Mouse (Mus musculus): ENCODE data around the gene Hyou1.
"Not testable (repeated sequence)": the region's sequence is repeated elsewhere in the genome, so short reads cannot be mapped to it uniquely, and the experiment has no call there.

Gene Hyou1

DNA sequence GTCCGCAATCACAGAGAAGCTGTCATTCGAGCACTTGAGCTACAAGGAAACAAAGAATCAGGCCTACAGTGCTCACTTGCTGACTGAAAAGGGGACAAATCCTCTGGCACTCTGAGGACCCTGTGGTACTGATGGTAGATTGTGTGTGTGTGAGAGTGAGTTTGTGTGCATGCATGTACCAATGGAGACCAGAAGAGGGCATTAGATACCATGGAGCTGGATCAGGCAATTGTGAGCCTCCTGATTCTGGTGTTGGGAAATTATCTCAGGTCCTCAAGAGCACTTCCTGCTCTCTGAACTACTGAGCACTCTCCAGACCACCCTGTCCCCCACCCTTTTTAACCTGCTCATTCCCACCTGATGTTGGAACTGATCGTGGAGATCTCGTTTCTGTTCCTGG, 30.7 kb upstream of the Hyou1 start:
- DNase-seq (ENCODE audit: inconsistent age in 2 of 2, low spot score in 1 of 2) = no peak

DNA sequence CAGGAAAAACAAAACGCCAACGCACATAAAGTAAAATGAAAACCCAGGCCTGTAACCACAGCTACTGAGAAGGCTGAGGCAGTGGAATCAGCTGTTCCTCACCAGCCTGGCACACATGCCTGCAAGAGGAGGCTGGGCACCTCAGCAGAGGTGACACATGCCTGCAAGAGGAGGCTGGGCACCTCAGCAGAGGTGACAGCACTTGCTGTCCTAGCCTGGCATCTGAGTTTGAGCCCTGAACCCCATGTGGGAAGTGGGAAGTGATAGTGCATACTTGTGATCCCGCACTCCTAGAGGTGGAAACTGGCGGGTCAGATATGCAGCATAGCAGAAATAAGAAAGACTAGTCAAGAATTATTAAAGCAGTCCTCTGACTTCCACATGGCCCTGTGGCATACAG, 27.9 kb upstream of the Hyou1 start:
- DNase-seq (ENCODE audit: inconsistent age in 2 of 2, low spot score in 1 of 2) = no peak

DNA sequence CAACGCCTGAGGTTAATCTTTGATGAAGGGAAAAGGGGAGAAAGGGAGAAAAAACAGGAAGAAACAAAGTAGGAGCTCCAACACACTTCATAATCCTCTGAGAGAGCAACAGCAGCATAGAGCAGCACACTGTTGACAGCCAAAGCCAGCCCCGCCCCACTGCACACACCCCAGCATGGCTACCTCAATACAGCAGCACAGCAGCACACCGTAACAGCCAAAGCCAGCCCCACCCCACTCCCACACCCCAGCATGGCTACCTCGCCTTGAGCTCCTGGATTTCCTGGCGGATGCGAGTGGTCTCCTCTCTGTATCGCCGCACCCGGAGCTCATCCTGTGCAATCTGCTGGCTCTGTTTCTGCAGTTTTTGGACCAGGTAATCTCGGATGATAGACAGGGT, 27.0 kb upstream of the Hyou1 start:
- no peak for DNase-seq (ENCODE audit: inconsistent age in 2 of 2, low spot score in 1 of 2)

DNA sequence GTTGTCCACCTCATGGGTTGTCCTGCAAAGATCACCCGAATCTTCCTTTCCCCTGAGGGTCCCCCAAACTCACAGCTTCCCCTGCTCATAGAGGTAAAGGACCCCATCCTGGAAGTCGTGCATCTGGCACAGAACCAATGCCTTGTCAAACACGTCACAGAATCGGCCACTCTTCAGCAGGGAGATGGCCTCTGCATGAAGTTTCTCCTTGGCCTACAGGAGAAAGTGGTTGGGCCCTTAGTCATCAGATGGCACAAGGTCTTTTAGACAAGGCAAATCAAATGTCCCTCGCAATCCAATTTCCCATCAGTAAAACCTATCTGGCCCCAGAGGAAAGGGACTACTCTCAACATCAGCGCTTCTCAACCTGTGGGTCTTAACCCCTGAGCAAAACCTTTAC, 26.1 kb upstream of the Hyou1 start:
- DNase-seq (ENCODE audit: inconsistent age in 2 of 2, low spot score in 1 of 2) = peak; percentile 61 to 86

- DNase-seq (ENCODE audit: inconsistent age in 2 of 2, low spot score in 1 of 2) = peak in 1 of 2 experiments; percentile 74
These were observed 22.1 kb upstream of the Hyou1 start for GRCm38 (mm10) chr9:44357207-44357606.

DNA sequence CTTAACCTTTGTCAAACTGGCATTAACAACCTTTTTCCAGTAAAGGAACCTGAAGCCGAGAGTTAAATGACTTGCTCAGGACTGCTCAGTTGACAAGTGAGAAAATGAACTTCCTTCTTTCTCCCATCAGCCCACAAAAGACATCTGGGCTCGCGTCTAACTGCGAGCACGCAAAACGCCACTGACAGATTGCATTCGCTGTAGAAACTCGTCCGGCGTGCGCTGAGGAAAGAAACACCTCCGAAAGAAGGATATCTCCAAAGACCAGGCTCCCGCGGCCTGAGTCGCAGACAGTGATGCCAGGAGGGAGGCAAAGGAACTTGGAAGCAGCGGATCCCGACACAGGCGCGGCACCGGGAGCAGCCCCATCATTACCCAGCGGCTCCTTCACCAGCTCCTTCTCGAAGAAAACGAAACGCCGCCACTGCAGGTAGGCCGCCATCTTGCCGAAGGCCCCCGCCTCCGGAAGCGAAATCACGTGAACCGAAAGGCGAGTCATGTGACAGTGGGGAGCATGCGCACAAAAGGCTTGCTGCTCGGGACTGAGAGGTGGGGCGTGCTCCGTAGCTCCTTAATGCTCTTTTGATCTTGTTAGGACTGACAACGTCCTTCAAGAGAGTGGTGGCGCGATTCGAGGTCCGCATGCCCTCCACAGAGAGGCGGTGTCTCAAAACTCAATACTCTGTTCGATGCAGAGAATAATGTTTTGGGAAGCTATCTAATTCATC, 17.9 kb upstream of the Hyou1 start, which contains the start of gene Vps11:
Gene Vps11, minus strand, starts transcription at position 481 of the 728 bp plus-strand sequence.
- DNase-seq (ENCODE audit: inconsistent age in 2 of 2, low spot score in 1 of 2) = peak; percentile 96 to 98

DNA sequence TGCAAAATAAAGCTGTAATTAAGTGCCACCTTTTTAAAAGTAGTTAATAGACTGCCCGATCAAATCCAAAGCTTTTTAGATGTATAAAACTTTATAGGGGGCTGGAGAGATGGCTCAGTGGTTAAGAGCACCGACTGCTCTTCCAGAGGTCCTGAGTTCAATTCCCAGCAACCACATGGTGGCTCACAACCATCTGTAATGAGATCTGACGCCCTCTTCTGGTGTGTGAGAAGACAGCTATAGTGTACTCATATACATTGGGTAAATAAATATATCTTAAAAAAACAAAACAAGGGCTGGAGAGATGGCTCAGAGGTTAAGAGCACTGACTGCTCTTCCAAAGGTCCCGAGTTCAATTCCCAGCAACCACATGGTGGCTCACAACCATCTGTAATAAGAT, 17.4 kb upstream of the Hyou1 start:
- not testable (repeated sequence) for DNase-seq (ENCODE audit: inconsistent age in 2 of 2, low spot score in 1 of 2)

DNA sequence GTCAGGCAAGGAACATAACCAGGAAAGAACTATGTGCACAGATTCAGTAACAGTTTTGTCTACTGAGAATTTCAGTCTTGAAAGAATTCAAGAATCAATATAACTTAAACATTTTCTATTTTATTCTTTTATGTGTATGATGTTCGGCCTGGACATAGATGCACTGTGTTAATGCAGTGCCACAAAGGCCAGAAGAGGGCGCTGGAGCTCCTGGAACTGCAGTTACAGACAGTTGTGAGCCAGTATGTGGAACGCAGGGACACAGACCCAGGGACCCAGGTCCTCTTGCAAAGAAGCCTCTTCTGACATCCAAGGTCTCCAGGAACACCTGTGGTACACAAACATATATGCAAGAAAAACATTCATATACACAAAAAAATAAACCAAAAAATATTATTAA, 14.8 kb upstream of the Hyou1 start:
- DNase-seq (ENCODE audit: inconsistent age in 2 of 2, low spot score in 1 of 2) = peak in 1 of 2 experiments; percentile 63

DNA sequence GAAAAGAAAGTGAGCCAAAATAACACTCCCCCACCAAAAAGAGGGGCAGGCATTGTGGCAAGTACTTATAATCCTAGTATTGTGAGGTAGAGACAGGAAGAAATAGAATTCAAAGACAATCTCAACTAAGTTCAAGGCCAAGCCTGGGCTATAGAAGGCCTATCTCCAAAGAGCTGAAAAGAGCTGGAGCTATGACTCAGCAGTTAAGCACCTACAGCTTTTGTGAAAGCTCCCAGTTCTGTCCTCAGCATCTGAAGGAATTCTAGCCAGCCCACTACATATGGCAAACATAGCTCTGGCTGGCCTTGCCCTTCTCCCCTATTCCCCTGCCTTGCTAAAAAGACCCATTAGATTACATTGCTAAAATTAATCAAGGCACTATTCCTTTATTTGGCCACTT, 5.9 kb upstream of the Hyou1 start:
- DNase-seq (ENCODE audit: inconsistent age in 2 of 2, low spot score in 1 of 2) = peak in 1 of 2 experiments; percentile 68

DNA sequence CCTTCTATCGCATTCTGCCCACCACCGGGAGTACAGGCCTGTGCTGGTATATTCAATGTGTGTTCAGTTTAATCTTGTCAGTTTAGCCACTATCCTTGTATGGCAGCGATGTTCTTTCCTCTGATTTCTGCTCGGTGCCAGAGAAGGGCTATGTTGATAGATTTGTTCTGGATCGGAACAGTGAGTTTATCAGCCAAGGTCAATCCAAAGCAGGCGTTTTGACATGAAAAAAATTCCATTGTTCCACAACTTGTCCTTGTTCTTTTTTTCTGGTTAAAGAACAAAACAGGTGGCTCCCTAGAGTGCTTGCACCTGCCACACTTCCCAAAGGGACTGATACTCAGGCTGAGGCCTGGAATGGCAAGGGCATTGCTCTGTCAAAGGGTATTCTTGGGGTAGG, 3.1 kb upstream of the Hyou1 start:
- peak; percentile 53 to 89 for DNase-seq (ENCODE audit: inconsistent age in 2 of 2, low spot score in 1 of 2)

- not testable (repeated sequence) for DNase-seq (ENCODE audit: inconsistent age in 2 of 2, low spot score in 1 of 2)
These were observed 2.0 kb upstream of the Hyou1 start for GRCm38 (mm10) chr9:44377335-44377734.

DNA sequence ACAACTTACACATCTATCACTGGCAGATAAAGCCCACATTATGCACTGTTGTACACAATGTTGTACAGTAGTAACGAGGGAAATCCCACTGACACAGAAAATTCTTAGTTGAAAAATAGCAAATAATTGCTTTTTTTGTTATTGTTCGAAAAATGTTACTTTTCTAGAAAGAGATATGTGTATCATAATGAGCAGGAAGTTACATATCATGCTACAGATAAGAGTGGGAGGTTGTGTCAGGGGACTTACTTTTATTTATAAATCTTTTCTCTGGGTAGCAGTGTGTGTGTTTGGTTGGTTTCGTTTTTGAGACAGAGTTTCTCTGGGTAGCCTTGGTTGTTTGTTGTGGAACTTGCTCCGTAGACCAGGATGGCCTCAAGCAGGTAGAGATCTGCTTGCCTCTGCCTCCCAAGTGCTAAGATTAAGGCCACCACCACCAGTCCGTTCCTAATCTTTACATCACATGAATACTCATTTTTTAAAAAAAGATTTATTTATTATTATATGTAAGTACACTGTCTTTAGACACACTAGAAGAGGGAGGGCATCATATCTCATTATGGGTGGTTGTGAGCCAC, 1.0 kb upstream of the Hyou1 start:
- no peak for DNase-seq (ENCODE audit: inconsistent age in 2 of 2, low spot score in 1 of 2)

DNA sequence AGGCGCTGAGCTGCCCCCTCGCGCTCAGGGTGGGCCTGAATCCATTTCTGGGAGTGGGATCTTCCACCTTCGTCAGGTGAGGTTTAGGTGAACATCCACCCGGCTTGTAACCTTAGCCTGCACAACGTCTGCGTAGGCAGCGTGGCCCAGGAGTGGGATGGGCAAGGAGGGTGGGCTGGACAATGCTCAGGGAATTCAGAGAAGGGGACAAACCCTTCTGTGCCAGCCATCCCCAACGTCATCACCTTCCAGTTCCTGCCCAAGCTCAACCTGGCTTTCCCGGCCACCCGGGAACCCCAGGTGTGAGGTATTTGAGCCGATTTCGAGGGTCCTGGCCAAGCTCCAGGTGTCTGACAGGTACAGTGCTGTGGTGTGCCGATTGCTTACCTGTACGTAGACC, 572 bp downstream of the Hyou1 start:
- no peak for DNase-seq (ENCODE audit: inconsistent age in 2 of 2, low spot score in 1 of 2)

- DNase-seq (ENCODE audit: inconsistent age in 2 of 2, low spot score in 1 of 2) = peak in 1 of 2 experiments; percentile 46
These were observed 5.3 kb downstream of the Hyou1 start for GRCm38 (mm10) chr9:44384596-44384995.

DNA sequence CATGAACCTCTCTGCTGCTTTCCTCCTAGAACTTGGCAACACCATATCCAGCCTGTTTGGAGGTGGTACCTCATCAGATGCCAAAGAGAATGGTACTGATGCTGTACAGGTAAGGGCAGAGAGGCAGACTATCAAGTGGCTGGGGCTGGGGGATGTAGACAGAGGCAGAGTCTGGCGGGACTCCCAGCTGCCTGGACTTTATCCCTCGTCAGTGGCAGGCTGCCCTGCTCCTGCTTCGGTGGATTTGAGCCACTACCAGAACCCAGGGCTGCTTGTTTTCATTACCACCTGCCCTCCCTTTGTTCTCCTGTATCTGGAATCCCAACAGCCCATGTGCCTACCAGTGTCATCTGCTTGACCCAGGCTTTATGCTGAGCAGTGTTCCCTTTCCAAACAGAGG, 7.9 kb downstream of the Hyou1 start:
- DNase-seq (ENCODE audit: inconsistent age in 2 of 2, low spot score in 1 of 2) = no peak

DNA sequence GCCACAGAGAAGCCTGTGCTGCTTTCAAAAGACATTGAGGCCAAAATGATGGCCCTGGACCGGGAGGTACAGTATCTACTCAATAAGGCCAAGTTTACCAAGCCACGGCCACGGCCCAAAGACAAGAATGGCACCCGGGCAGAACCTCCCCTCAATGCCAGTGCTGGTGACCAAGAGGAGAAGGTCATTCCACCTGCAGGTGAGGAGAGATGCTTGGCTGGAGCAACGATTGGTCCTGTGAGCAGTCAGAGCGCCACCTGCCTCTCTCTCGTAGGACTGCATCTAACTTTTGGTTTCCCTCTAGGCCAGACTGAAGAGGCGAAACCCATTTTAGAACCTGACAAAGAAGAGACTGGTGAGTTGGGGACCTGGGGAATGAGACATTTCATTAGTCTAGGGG, 10.0 kb downstream of the Hyou1 start:
- peak; percentile 38 to 75 for DNase-seq (ENCODE audit: inconsistent age in 2 of 2, low spot score in 1 of 2)

DNA sequence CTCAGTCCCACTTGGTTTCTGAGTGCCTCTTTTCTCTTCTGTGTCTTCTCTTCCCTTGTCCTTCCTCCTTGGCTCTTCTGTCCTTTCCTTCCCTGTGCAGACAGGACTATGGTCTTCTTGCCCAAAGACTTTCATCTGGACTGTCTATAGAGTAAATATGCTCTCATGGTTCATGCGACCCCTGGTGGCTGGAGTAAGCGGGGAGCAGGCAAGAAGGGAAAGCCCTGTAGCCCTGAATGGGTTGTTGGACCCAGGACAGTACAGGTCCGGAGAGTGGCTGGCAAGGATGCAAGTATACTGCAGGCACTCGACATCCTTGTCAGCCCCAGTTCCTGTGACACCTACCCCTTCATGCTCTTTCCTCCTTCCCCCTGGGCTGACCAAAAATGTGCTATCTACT, 12.2 kb downstream of the Hyou1 start:
- DNase-seq (ENCODE audit: inconsistent age in 2 of 2, low spot score in 1 of 2) = peak; percentile 68 to 90

DNA sequence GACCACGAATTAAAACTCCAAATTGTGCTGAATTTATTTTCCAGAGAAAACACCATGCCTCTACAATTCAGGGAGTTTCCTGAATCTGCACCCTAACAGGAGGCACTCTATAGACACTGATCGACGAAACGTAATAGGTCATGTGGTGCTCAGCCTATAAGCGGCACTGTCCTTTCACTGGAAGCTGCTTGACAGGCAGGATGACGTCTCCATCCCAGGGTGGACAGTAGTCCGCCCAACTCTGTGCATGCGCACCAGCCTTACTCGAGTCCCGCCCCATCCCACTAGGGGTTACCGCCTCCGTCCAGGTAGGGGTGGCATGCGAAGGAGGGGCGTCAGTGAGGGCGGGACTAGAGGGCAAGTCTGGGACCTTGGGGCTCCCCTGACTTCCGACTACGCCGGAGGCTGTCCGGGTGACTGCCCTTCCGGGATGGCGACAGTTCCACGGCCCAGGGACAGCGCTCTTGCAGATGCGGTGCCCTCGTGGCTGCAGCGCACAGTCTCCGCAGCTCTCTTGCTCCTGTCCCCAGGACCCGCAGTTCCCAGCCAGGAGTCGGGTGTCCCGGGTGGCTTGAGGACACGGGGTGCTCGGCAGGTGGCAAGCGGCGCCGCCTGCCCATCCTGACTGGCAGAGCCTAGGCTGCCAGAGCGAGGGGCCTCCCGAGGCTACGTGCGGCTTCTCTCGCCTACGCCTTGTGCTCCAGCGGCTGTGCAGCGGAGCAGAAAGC, 17.6 kb downstream of the Hyou1 start, which contains the start of gene Slc37a4:
Gene Slc37a4, plus strand, starts transcription at position 169 of the 728 bp plus-strand sequence.
- DNase-seq (ENCODE audit: inconsistent age in 2 of 2, low spot score in 1 of 2) = peak; percentile 99

DNA sequence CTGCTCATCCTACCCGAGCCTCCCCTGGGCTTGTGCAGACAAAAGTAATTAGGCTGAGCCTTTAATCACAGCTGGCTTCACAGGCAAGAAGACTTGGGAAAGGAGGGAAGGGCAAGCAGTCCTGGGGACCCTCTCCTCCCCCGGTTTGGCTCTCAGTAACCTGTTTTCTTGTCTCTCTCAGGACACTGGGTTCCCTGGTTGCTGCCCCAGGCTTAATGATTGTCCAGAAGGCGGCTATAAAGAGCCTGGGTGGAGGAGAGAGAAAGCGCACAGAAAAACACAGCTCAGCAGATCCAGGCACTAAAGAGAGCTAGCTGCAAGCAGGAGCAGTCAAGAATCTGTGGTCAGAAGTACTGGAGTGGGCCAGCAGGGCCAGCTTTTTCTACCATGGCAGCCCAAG, 18.8 kb downstream of the Hyou1 start:
- DNase-seq (ENCODE audit: inconsistent age in 2 of 2, low spot score in 1 of 2) = no peak

- DNase-seq (ENCODE audit: inconsistent age in 2 of 2, low spot score in 1 of 2) = no peak
These were observed 19.3 kb downstream of the Hyou1 start for GRCm38 (mm10) chr9:44398551-44398950.

DNA sequence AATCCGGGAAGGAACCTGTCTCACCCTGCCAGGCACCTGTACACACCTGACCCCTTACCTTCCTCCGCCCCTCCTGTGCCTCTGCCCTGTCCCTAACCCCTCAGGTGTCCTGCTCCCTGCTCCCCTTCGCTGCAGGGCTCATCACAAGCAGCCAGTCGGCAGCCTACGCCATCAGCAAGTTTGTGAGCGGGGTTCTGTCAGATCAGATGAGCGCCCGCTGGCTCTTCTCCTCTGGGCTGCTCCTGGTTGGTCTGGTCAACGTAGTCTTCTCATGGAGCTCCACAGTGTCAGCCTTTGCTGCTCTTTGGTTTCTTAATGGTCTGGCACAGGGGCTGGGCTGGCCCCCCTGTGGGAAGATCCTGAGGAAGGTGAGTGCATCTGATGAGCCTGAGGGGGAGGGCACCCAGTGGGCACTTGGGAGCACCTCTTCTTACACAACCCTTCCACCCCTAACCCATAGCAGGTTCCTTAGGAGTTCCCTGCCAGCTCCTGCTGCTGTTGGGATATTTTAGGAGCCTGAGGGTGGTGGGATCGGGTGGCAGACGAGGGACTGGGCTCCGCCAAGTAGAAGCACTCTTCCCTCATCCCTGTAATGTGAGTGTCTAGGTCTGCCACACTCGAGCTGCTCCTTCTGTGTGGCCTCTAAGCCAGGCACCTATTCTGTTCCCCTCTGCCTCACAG, 20.0 kb downstream of the Hyou1 start:
- no peak for DNase-seq (ENCODE audit: inconsistent age in 2 of 2, low spot score in 1 of 2)

DNA sequence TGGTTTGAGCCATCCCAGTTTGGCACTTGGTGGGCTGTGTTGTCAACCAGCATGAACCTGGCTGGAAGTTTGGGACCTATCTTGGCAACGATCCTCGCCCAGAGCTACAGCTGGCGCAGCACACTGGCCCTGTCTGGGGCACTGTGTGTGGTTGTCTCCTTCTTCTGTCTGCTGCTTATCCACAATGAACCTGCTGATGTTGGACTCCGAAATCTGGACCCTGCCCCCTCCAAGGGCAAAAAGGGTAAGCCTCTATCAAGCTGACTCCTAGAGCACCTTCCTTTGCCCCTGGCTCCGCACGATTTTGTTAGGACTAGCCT, 20.5 kb downstream of the Hyou1 start:
- DNase-seq (ENCODE audit: inconsistent age in 2 of 2, low spot score in 1 of 2) = peak in 1 of 2 experiments; percentile 14

Measured in adrenal gland, adult (tissue).